Mouse (Mus musculus) midbrain, embryonic 16.5 days (tissue): ENCODE results near the gene Oser1. TPM values are rescaled to one million over a fixed set of nuclear protein-coding genes. Genes with fewer than 3 reads are reported as not detected.

ENCODE experiments used
- ATAC-seq: fragments of 200-750 bp; cut with Nextera tagmentation; 2 replicates; pipeline ENCODE4 v1.8.0; 2017; ENCODE audit warnings: moderate TSS enrichment
- H3K27ac ChIP-seq: fragments of 300-500 bp; sonication (generic); 2 replicates; pipeline ENCODE4 v1.5.1; 2014; ENCODE audit warnings: mild to moderate bottlenecking, low read length, mixed read lengths
- H3K27me3 ChIP-seq: fragments of 300-500 bp; sonication (generic); 2 replicates; pipeline ENCODE4 v1.6.1; 2014; ENCODE audit warnings: low read depth, low read length, mixed read lengths; ENCODE audit not compliant: control insufficient read depth, insufficient read depth
- H3K36me3 ChIP-seq: fragments of 300-500 bp; sonication (generic); 2 replicates; pipeline ENCODE4 v1.6.1; 2014; ENCODE audit warnings: mild to moderate bottlenecking, low read length, moderate library complexity, mixed read lengths; ENCODE audit not compliant: control insufficient read depth, insufficient read depth
- H3K4me1 ChIP-seq: fragments of 300-500 bp; sonication (generic); 2 replicates; pipeline ENCODE4 v1.6.1; 2014; ENCODE audit warnings: mild to moderate bottlenecking, low read length, mixed read lengths; ENCODE audit not compliant: control insufficient read depth, insufficient read depth
- H3K4me2 ChIP-seq: fragments of 300-500 bp; sonication (generic); 2 replicates; pipeline ENCODE4 v1.6.1; 2014; ENCODE audit warnings: mild to moderate bottlenecking, low read length, mixed read lengths
- H3K4me3 ChIP-seq: fragments of 300-500 bp; sonication (generic); 2 replicates; pipeline ENCODE4 v1.5.1; 2014; ENCODE audit warnings: low read depth, mild to moderate bottlenecking, low read length, moderate library complexity, mixed read lengths
- H3K9ac ChIP-seq: fragments of 300-500 bp; sonication (generic); 2 replicates; pipeline ENCODE4 v1.6.1; 2014; ENCODE audit warnings: low read depth, low read length, mixed read lengths
- H3K9me3 ChIP-seq: fragments of 300-500 bp; sonication (generic); replicated peaks from 2 replicates; pipeline ENCODE4 v1.6.1; 2014; ENCODE audit warnings: mild to moderate bottlenecking, low read length, mixed read lengths; ENCODE audit not compliant: control insufficient read depth, poor library complexity, severe bottlenecking
- WGBS: fragments of 180-500 bp; shearing (Covaris S2); extraction: QIAGEN DNeasy Blood & Tissue Kit; methylation state at CpG from one replicate; pipeline ENCODE4 v1.1.7; 2014; 5-methylcytosine and 5-hydroxymethylcytosine counted together
- polyA plus RNA-seq: library from polyadenylated mRNA; unstranded; fragments of >200 nt; fragmentation: Nextera tagmentation; extraction: Ambion mirVana; gene quantifications from 2 replicates; pipeline ENCODE4 v1.2.1, GENCODE M21; 2015

Oser1 gene
- polyA plus RNA-seq, 1 experiment from 2014 or later, result 75.8 TPM

DNA sequence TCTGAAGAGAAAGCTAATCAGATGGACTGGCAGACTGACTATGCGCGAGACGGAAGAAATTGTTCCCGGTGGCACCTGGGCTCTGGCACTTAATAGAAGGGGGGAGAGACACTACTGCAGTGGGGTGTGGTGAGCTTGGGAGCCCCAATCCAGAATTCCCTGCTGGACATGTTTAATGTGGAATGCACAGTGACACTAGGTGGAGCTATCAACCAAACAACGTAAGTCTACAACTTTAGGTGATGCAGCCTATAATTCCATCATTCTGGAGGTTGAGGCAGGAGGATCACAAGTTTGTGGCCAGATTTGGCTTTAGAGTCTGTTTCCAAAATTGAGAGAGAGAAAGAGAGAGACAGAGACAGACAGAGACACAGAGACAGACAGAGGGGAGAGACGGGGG, 28.2 kb upstream of the Oser1 start:
- Histone ChIP-seq H3K27me3 (no peaks in the 10 kb centered on the region), H3K4me2 (no peak overlapping the region), H3K9me3 (no peaks in the 10 kb centered on the region), H3K4me1 (no peaks in the 10 kb centered on the region), H3K36me3 (peaks cover 49% of the 10 kb centered on the region), H3K4me3 (no peak overlapping the region), H3K27ac (no peak overlapping the region), H3K9ac (no peak overlapping the region)
- no peak for ATAC-seq
- WGBS, result 90% methylated on average over 6 of the region's 6 CpGs

DNA sequence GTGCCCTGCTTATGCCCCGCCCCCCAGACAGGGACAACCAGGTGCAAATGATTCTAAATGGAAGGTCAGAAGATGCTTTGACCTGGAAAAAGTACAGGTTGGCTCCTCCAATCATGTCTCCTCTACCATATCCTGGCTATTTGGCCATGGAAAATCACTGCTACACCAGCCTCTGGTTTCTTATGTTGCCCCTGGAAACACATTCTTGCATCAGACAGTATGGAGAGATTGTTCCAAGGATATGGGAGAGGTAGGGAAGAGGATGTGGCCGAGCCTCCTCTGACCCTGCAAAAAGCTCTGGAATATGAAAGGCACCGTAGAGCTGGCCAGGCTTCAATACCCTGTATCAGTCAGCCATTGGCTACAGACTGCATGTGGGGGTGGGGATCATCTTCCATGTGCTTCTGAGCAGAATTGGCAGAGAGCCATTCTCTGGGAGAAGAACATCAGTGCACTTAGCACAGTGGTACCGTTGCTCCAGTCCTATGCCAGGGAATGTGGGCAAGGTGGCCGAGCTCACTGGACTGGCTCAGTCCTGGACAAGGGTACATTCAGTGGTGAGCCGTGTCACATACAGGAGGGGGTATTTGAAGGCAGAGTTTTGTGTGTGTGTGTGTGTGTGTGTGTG, 26.3 kb upstream of the Oser1 start:
- Histone ChIP-seq H3K4me1 (no peaks in the 10 kb centered on the region), H3K36me3 (peaks cover 67% of the 10 kb centered on the region), H3K27ac (no peak overlapping the region), H3K27me3 (no peaks in the 10 kb centered on the region), H3K9me3 (no peaks in the 10 kb centered on the region), H3K9ac (no peak overlapping the region), H3K4me3 (no peak overlapping the region), H3K4me2 (no peak overlapping the region)
- WGBS, result 65% methylated on average over 6 of the region's 6 CpGs
- no peak for ATAC-seq

DNA sequence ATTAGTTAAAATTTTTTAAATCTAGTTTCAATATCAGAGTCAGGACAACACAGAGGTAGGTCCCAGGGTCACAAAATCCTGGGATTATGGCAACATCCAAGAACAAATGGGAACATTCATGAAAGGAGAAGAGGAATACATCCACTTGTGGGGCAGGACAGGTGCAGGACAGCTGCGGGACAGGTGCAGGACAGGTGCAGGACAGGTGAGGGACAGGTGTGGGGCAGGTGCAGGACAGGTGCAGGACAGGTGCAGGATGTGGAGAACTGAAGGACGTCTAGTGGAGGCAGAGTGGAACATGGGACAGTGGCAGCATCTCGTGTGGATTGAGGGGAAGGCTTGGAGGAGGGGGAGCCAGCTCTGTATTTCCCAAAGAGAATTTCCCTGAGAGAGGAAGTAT, 24.8 kb upstream of the Oser1 start:
- Histone ChIP-seq H3K4me3 (no peak overlapping the region), H3K36me3 (peaks cover 59% of the 10 kb centered on the region), H3K9ac (no peak overlapping the region), H3K27ac (no peak overlapping the region), H3K4me2 (no peak overlapping the region), H3K9me3 (no peaks in the 10 kb centered on the region), H3K27me3 (no peaks in the 10 kb centered on the region), H3K4me1 (no peaks in the 10 kb centered on the region)
- no peak for ATAC-seq
- 71% methylated on average over 3 of the region's 3 CpGs for WGBS

DNA sequence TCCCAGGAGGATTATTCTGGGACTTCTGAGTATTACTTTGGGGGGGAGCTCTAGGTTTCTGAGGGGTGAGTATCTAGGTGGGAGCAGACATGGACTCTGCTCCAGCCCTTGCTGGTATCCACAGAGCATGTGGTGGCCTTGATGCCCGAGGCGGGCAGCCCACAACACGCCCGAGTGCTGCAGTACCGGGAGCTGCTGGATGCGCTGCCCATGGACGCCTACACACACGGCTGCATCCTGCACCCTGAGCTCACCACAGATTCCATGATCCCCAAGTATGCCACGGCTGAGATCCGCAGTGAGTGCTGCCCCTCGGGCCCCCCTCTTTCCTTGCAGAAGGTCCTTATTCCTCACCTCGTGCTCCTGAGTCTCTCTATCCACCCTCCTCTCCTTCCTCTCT, 22.9 kb upstream of the Oser1 start:
- Histone ChIP-seq H3K9ac (no peak overlapping the region), H3K27me3 (no peaks in the 10 kb centered on the region), H3K4me3 (no peak overlapping the region), H3K9me3 (no peaks in the 10 kb centered on the region), H3K27ac (no peak overlapping the region), H3K4me1 (0 out of 2 replicates have a peak, but pooled peaks cover 3% of the 10 kb centered on the region), H3K4me2 (no peak overlapping the region), H3K36me3 (peaks cover 46% of the 10 kb centered on the region)
- ATAC-seq, result no peak
- WGBS, result 90% methylated on average over 12 of the region's 12 CpGs

DNA sequence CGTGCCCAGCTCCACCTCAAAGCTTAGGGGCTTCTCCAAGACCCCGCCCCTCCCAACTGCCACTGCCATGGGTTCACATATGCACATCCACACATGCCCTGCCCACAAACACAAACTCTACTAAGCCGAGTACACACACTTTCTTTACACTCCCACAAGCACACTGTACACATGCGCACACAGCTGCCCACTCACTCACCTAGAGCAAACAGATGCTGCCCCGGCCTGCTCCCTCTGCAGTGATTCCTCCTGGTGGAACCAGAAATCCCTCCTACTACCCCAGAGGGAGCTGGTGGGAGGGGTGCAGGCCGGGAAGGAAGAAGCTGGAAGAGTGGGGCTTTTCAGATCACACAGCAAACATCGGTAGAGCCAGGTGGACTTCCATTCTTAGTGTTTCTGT, 19.5 kb upstream of the Oser1 start:
- no peak for ATAC-seq
- no peak overlapping the region for H3K4me2 ChIP-seq
- WGBS, result 74% methylated on average over 7 of the region's 7 CpGs
- H3K4me3 ChIP-seq, result no peak overlapping the region
- H3K27me3 ChIP-seq, result no peaks in the 10 kb centered on the region
- peaks cover 27% of the 10 kb centered on the region for H3K4me1 ChIP-seq
- H3K27ac ChIP-seq, result no peak overlapping the region
- H3K9me3 ChIP-seq, result no peaks in the 10 kb centered on the region
- peaks cover 26% of the 10 kb centered on the region for H3K36me3 ChIP-seq
- H3K9ac ChIP-seq, result no peak overlapping the region

DNA sequence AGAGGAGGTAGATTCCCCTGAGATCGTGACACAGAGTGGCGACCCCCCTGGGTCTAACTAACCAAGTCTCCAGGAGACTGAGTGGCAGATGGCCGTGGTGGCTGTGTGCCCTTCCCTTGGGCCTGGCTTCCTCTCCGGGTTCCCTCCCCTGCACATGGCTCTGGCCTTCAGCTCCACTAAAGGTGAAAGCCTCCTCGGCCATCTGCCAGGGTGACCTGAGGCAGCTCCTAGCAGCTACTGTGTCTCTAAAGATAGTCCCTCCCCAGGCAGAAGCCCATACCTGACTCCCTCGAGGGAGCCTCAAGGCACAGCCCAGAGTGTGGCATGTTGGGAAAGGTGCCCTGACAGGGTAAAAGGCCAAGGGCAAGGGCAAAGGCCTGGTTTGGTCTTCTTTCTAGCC, 19.0 kb upstream of the Oser1 start:
- no peak overlapping the region for H3K4me3 ChIP-seq
- peaks cover 23% of the 10 kb centered on the region for H3K36me3 ChIP-seq
- WGBS, result 72% methylated on average over 6 of the region's 6 CpGs
- no peaks in the 10 kb centered on the region for H3K27me3 ChIP-seq
- no peak overlapping the region for H3K27ac ChIP-seq
- no peak overlapping the region for H3K9ac ChIP-seq
- ATAC-seq, result no peak
- H3K9me3 ChIP-seq, result no peaks in the 10 kb centered on the region
- no peak overlapping the region for H3K4me2 ChIP-seq
- H3K4me1 ChIP-seq, result peaks cover 27% of the 10 kb centered on the region

DNA sequence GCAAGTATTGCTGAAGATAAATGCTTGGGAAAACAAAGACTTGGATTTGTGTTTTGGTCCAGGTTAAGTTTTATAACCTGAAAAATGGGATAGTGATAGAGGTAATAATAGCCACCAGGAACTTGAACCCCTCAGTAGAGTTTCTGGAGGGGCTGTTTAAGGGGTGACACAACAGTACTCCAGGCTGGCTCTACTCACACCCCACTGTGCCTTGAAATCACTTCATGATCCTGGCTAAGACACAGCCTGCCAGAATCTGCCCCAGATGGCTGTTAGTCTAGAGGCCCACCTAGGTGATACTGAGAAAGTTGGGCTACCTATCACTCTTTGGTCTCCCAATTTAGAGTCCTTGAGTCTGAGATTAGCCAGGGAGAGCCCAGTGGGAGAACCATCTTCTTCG, 15.0 kb upstream of the Oser1 start:
- no peaks in the 10 kb centered on the region for H3K36me3 ChIP-seq
- ATAC-seq, result no peak
- 76% methylated on average over 1 of the region's 1 CpGs for WGBS
- H3K9me3 ChIP-seq, result no peaks in the 10 kb centered on the region
- H3K4me3 ChIP-seq, result peak overlapping the region; percentile 79
- H3K4me2 ChIP-seq, result peak overlapping the region; percentile 91
- H3K27ac ChIP-seq, result 0 out of 2 replicates have a peak overlapping the region, but pooled peaks have one; percentile 94
- peaks cover 34% of the 10 kb centered on the region for H3K4me1 ChIP-seq
- no peaks in the 10 kb centered on the region for H3K27me3 ChIP-seq
- peak overlapping the region; percentile 92 for H3K9ac ChIP-seq

DNA sequence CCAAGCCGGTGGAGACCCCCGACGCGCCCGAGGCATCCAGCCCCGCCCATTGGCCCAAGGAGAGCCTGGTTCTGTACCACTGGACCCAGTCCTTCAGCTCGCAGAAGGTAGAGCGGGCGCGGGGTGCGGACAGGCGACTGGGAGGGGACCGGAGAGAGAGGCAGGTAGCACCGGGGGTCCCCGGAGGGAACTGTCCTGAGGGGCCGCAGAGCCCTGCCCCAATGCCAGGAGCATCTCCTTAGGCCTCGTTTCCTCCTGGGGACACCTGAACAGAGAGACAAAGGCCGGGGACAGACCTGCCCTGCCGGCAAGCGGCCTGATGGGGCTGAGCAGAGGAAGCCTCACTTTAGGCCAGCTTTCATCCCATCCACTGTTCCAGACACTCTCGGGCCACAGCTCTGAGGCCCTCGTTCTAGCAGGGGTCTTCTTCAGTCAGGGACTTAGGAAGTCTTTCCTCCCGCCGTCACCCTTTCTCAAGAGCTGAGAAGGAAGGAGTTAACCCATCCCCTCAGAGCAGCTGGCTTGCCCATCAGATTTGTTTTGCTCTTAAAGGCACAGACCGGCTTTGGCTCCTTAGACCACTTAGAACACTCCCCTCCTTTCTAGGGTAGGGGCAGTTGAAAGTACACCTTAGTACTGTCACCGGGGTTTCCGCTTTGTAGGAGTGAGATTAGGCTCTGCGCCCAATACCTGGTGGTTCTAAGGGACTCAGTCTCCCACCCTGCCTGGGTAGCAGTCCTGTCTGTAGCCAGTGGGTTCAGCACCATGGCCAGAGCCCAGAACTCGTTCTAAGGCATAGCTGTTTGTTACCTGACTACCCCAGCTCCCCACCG, 14.3 kb upstream of the Oser1 start:
- Histone ChIP-seq H3K27me3 (no peaks in the 10 kb centered on the region), H3K9me3 (no peaks in the 10 kb centered on the region), H3K36me3 (no peaks in the 10 kb centered on the region), H3K4me2 (peak overlapping the region; percentile 91), H3K4me3 (peak overlapping the region; percentile 79), H3K9ac (peak overlapping the region; percentile 92), H3K4me1 (peaks cover 31% of the 10 kb centered on the region), H3K27ac (peak overlapping the region; percentile 94)
- 1% methylated on average over 29 of the region's 30 CpGs for WGBS
- ATAC-seq, result peak; percentile 64

DNA sequence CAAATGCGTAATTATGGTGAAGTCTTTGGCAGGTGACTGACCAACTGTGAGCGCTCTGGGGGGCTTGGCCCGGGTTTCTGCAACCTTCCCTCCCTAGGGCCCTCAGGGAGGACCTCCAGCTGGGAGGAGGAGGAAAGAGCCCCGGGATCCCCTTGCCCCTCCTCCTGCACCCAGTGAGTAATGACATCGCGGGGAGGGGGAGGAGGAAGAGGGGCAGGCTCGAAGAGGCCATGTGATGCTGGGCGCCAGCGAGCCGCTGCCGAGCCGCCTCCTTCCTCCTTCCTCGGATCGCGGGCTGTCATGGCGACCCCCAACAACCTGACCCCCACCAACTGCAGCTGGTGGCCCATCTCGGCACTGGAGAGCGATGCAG, 13.7 kb upstream of the Oser1 start, which contains the start of gene Gdap1l1:
Gene Gdap1l1, plus strand, starts transcription at position 231 of the 373 bp plus-strand sequence.
- WGBS, result under 1% methylated on average over 12 of the region's 18 CpGs
- peak; percentile 91 for ATAC-seq

More for the DNA sequence above, 13.7 kb upstream of the Oser1 start, which contains the start of gene Gdap1l1:
- Histone ChIP-seq H3K9me3 (no peaks in the 10 kb centered on the region), H3K9ac (peak within 1 kb of the TSS; percentile 92), H3K27ac (peak within 1 kb of the TSS; percentile 94), H3K36me3 (no peaks in the 10 kb centered on the region), H3K4me1 (peaks cover 31% of the 10 kb centered on the region), H3K4me2 (peak within 1 kb of the TSS; percentile 91), H3K27me3 (no peaks in the 10 kb centered on the region), H3K4me3 (peak within 1 kb of the TSS; percentile 79)
